Mouse (Mus musculus) cerebellum, postnatal 10 days (tissue): ENCODE results near the gene Gm4553.
"Not testable (repeated sequence)": the region's sequence is repeated elsewhere in the genome, so short reads cannot be mapped to it uniquely, and the experiment has no call there.

Experiments used
- DNase-seq, 2 experiments: peaks; one replicate each; pipeline ENCODE4 v3.0.0; 2021; ENCODE audit warnings: mixed read lengths in 2 of 2

Gm4553 gene

DNA sequence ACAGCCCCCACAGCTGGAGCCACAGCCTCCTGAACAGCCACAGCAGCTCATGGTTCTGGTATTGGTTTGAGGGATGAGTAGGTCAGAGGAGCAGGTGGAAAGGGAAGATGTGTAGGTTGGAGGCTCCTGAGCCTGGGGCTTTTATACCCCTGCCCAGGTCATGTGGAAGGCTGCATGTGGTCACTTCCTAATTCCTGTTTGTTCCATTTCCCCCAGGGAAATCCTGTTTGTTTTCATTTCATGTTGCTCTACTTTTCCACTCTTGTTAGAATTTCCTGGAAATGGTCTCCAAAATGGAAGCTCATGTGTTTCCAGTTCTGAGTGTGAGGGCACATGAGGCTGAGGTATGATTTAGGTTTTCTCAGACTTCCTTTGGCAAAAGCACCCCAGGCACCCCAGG, at the start of gene Gm4553:
Gene Gm4553 (minus strand): TSS at position 101 of the 400 bp plus-strand sequence.
- DNase-seq, result not testable (repeated sequence)

DNA sequence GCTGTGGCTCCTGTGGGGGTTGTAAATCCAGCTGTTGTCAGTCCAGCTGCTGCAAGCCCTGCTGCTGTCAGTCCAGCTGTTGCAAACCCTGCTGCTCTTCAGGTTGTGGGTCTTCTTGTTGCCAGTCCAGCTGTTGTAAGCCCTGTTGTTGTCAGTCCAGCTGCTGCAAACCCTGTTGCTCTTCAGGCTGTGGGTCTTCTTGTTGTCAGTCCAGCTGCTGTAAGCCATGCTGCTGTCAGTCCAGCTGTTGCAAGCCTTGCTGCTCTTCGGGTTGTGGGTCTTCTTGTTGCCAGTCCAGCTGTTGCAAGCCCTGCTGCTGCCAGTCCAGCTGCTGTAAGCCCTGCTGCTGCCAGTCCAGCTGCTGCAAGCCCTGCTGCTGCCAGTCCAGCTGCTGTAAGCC, 46.6 kb upstream of the Gm4553 start:
- DNase-seq, result not testable (repeated sequence)

DNA sequence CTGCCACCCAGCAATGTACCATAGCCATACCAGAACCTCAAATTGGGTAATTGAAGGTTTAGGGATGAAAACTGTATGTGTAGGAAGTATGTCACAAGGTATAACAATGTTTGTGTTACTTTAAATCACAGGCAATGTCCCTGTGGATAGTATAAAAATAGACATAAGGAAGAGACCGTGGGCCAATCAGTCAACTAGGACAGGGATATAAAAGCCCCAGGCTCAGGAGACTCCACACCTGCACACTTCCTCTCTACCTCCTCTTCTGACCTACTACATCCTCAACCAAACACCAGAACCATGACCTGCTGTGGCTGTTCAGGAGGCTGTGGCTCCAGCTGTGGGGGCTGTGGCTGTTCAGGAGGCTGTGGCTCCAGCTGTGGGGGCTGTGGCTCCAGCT, 46.0 kb upstream of the Gm4553 start, which contains the start of gene Gm7579:
Gene Gm7579 (plus strand): TSS at position 301 of the 400 bp plus-strand sequence.
- no peak for DNase-seq

DNA sequence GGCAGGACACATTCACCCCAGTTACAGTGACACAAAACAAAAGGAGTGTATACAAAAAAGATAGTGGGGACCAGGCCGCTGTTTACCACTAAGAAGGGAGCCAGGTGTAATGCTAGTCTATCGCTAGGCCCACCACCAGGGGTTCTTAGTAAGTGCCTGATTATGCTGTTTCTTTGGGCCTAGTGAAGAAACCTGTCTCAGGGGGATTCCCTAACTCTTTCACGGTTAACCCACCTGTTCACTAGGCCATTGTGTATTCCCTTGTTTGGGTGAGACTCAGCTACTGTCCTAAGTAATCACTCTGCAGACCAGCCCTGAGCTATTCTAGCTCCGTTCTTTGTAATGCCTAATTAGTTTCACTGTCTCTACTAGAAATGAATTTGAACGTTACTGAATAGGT, 41.4 kb upstream of the Gm4553 start:
- not testable (repeated sequence) for DNase-seq

GRCm38 (mm10) chr7:142205488-142205887, 39.9 kb upstream of the Gm4553 start:
- DNase-seq, result no peak

- no peak for DNase-seq
These were observed 35.5 kb upstream of the Gm4553 start, which contains the start of gene Krtap5-3 for GRCm38 (mm10) chr7:142201064-142201463. Gene Krtap5-3 (plus strand): TSS chr7:142201364.

DNA sequence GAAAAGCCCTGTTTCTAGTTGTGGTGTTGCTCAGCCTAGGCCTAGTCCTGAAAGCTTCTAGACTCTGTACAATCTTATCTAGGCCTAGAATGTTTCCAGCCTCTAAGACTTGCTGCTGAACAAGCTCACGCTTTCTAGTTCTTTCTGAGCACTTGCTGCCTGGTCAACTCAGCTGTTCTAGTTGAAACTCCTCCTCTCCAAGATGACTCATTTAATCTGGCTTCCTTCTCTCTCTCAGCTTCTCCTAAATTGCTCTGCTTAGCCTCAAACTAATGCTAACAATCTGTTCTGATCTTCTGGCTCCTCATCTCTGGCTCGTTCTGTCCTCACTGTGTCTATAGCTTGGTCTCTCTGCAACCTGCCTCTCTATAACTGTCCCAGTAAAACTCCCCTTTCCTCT, 33.2 kb upstream of the Gm4553 start:
- no peak for DNase-seq

- DNase-seq, result no peak
These were observed 24.8 kb upstream of the Gm4553 start, which contains the start of gene Gm10153 for GRCm38 (mm10) chr7:142190289-142190688. Gene Gm10153 (minus strand): TSS chr7:142190389.

GRCm38 (mm10) chr7:142188156-142188555, 22.6 kb upstream of the Gm4553 start:
- DNase-seq, result peak; percentile 35 to 53

DNA sequence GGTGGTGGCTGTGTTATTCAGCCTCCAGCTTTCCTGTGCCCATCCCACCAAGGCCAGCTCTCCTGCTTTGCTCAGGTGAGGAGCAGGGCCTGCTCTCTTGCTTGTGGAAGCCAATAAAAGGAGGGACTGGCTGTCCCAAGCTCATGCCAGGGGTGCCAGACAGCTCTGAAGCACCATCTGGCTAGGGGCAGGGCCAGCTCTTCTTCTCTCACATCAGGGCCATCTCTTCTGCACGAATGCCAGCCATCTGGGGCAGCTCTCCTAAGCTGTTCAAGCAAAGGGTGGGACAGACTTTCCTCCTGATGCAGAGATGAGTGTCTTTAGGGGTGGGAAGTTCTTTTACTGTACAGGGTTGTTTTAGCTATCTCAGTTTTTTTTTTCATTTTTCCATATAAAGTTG, 15.5 kb upstream of the Gm4553 start:
- peak; percentile 73 to 87 for DNase-seq

GRCm38 (mm10) chr7:142178685-142179084, 13.1 kb upstream of the Gm4553 start:
- DNase-seq, result no peak

DNA sequence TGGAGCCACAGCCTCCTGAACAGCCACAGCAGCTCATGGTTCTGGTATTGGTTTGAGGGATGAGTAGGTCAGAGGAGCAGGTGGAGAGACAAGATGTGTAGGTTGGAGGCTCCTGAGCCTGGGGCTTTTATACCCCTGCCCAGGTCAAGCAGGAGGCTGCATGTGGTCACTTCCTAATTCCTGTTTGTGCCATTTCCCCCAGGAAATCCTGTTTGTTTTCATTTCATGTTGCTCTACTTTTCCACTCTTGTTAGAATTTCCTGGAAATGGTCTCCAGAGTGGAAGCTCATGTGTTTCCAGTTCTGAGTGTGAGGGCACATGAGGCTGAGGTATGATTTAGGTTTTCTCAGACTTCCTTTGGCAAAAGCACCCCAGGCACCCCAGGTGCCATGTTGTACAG, 10.4 kb upstream of the Gm4553 start, which contains the start of gene Krtap5-2:
Gene Krtap5-2 (minus strand): TSS at position 101 of the 400 bp plus-strand sequence.
- not testable (repeated sequence) for DNase-seq

GRCm38 (mm10) chr7:142169836-142170235, 4.3 kb upstream of the Gm4553 start:
- DNase-seq, result peak; percentile 30 to 49

- no peak for DNase-seq
These were observed 6.2 kb downstream of the Gm4553 start for GRCm38 (mm10) chr7:142159366-142159765.

GRCm38 (mm10) chr7:142157013-142157412, 8.5 kb downstream of the Gm4553 start, which contains the start of gene Gm29735:
Gene Gm29735 (minus strand): TSS chr7:142157113.
- DNase-seq, result not testable (repeated sequence)

DNA sequence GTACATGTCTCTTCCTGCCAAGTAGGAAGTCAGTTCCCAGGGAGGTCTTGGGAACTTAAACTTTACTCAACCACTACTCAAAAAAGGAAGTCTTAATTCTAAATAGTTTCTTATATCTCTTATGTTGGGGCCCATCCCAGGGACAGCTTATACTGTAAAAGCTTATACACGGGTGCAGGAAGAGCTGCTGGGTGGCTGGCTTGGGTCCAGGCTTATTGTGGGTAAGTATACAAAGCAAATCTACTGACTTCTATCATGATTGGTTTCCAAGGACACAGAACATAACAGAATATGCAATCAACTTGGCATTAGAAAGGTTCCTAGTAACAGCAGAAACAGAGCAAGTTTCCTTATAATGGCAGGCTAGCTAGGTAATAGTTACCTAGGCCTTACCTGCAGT, 10.2 kb downstream of the Gm4553 start:
- DNase-seq, result no peak

- peak; percentile 45 to 67 for DNase-seq
These were observed 13.3 kb downstream of the Gm4553 start for GRCm38 (mm10) chr7:142152191-142152590.

DNA sequence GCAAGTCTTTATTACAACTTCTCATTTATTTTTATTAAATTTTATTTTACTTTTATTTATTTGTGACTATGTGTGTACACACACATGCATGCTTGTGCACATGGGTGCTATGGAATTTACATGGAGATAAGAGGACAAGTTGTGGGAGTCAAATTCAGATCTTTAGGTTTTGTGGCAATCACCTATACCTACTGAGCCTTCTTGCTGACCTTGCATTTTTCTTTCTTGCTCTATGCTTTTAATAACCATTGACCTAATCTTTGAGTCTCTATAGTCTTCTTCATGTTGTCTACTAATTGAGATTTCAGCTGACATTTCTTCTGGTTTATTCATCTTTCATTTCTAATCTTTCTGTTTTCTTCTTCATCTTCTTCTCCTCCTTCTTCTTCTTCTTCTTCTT, 16.9 kb downstream of the Gm4553 start:
- no peak for DNase-seq

DNA sequence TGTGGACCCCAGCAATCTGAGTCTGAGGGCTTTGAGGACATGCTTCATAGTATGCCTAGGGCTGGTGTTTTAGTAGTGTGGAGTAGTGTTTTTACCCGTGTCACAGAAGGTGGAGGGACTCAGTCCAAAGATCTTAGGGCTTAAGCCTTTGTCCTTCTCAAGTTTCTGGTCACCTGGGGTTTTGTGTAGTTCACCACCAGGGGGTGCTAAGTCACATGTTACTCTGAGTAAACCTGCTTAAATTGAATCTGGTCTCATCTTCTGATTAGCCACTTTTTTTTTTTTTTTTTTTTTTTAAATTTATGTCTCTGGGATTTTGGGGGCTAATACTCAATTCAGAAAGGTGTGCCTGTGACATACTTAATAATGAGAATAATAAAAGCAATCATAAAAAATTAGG, 19.5 kb downstream of the Gm4553 start:
- DNase-seq, result peak; percentile 79 to 87

- no peak for DNase-seq
These were observed 20.1 kb downstream of the Gm4553 start for GRCm38 (mm10) chr7:142145413-142145940.

- DNase-seq, result no peak
These were observed 21.0 kb downstream of the Gm4553 start, which contains the start of gene Gm45337 for GRCm38 (mm10) chr7:142144507-142144906. Gene Gm45337 (minus strand): TSS chr7:142144607.

DNA sequence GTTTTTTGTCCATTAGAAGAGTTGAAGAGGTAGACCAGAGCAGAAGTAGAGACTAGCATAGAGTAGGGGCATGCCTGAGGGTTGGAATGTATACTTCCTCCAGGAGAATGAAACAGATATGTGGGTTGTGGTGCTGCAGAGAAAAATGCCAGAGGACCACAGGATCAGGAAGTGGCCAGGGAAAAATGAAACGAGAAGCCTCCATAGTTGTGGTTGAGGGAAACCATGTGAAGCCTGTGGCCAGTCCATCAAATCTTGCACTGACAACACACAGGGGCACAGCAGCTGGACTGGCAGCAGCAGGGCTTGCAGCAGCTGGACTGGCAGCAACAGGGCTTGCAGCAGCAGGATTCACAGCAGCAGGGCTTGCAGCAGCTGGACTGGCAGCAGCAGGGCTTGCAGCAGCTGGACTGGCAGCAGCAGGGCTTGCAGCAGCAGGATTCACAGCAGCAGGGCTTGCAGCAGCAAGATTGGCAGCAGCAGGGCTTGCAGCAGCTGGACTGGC, 22.0 kb downstream of the Gm4553 start:
- DNase-seq, result not testable (repeated sequence)

- no peak for DNase-seq
These were observed 24.8 kb downstream of the Gm4553 start for GRCm38 (mm10) chr7:142140696-142141095.

DNA sequence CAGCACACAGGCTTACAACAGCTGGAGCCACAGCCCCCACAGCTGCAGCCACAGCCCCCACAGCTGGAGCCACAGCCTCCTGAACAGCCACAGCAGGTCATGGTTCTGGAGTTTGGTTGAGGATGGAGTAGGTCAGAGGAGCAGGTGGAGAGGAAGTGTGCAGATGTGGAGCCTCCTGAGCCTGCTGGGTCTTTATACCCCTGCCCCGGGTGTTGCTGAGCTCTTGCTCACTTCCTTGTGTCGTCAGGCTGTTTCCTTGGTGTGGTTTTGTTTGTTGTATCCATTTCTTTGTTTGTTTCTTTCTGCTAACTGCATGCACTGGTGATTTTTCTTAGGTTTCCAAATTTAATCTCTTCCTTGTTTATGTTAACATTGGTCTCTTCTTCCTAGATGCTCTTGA, 29.6 kb downstream of the Gm4553 start, which contains the start of gene Gm39115:
Gene Gm39115 (minus strand): TSS at position 101 of the 400 bp plus-strand sequence.
- not testable (repeated sequence) for DNase-seq
